29 mouse cellular contexts compared by ENCODE assay signal in the genomic region with DNA sequence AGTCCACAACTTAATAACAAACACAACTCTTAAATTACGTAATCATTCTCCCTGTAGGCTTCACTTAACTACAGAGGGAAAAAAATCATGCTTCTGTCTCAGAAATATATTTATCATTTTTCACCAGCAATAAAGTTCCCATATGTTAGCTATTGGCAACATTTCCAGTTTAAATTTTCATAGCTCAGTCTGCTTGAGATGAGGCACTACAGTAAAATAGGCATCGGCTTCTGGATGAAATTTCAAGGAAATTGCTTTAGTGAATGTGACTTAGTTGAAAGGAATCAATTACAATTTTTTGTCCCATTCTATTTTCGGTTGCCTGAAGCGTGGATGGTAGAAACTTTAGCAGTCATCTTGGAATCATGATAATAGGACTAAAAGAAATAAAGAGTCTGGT.
DNase-seq lines count a peak whose midpoint lies in the region; ATAC-seq and TF ChIP-seq lines count a peak whose summit lies in the region.
"Had no signal": no experiment of that assay in that cellular context is flagged by ENCODE, and none has a peak within 500 bp of the region (broad histone marks: within the 10 kb centered on the region; RNA-seq: fewer than 3 reads in every experiment).

No protein-coding gene starts in this region.

- no peaks in the 10 kb centered on the region for H3K4me1 ChIP-seq in forebrain, embryonic 16.5 days (replicated peaks; ENCODE audit: control insufficient read depth, insufficient read depth, low read length)
- no peaks in the 10 kb centered on the region for H3K4me1 ChIP-seq in forebrain, embryonic 15.5 days
- no peaks in the 10 kb centered on the region for H3K4me1 ChIP-seq in stomach, postnatal 0 days (replicated peaks; ENCODE audit: control insufficient read depth, insufficient read depth)
- H3K4me1 ChIP-seq: embryonic facial prominence, embryonic 13.5 days; forebrain, embryonic 12.5 days; heart, embryonic 12.5 days; heart, embryonic 15.5 days; hindbrain, embryonic 10.5 days; hindbrain, embryonic 13.5 days; intestine, embryonic 15.5 days had no signal

- no peaks in the 10 kb centered on the region for H3K27me3 ChIP-seq in forebrain, embryonic 16.5 days (replicated peaks; ENCODE audit: control insufficient read depth, insufficient read depth, low read length)
- H3K27me3 ChIP-seq in forebrain, embryonic 15.5 days, result no peaks in the 10 kb centered on the region
- H3K27me3 ChIP-seq in stomach, postnatal 0 days (ENCODE audit: control insufficient read depth, insufficient read depth, low read length), result no peaks in the 10 kb centered on the region
- H3K27me3 ChIP-seq: embryonic facial prominence, embryonic 13.5 days; forebrain, embryonic 12.5 days; heart, embryonic 12.5 days; heart, embryonic 15.5 days; hindbrain, embryonic 13.5 days; intestine, embryonic 15.5 days had no signal

- 72% methylated on average over 4 of the region's 4 CpGs for WGBS in forebrain, embryonic 16.5 days
- WGBS in forebrain, embryonic 15.5 days, result 84% methylated on average over 4 of the region's 4 CpGs
- WGBS in stomach, postnatal 0 days, result 77% methylated on average over 4 of the region's 4 CpGs

- no peak for TF ChIP-seq POLR2A in brain, embryonic 14.5 days (IDR thresholded peaks at IDR 0.05; ENCODE audit: borderline replicate concordance, extremely low read depth, insufficient read depth, insufficient read length, poor library complexity, severe bottlenecking)

- TF ChIP-seq EP300 in stomach, postnatal 0 days (optimal IDR thresholded peaks at IDR 0.05), result no peak

- H3K9me3 ChIP-seq in forebrain, embryonic 16.5 days (ENCODE audit: control insufficient read depth, low read length), result no peaks in the 10 kb centered on the region
- no peaks in the 10 kb centered on the region for H3K9me3 ChIP-seq in forebrain, embryonic 15.5 days
- no peaks in the 10 kb centered on the region for H3K9me3 ChIP-seq in stomach, postnatal 0 days (ENCODE audit: control insufficient read depth, low read length)
- H3K9me3 ChIP-seq: embryonic facial prominence, embryonic 13.5 days; forebrain, embryonic 12.5 days; heart, embryonic 12.5 days; heart, embryonic 15.5 days; hindbrain, embryonic 10.5 days; hindbrain, embryonic 13.5 days; intestine, embryonic 15.5 days had no signal

- no peak for TF ChIP-seq CTCF in brain, embryonic 14.5 days (IDR thresholded peaks at IDR 0.05; ENCODE audit: borderline replicate concordance, extremely low read depth, insufficient read depth, insufficient read length)
- TF ChIP-seq CTCF in stomach, postnatal 0 days (IDR thresholded peaks at IDR 0.05; ENCODE audit: low read depth), result no peak

- H3K36me3 ChIP-seq in forebrain, embryonic 16.5 days (ENCODE audit: control insufficient read depth, insufficient read depth), result no peaks in the 10 kb centered on the region
- no peaks in the 10 kb centered on the region for H3K36me3 ChIP-seq in forebrain, embryonic 15.5 days
- no peaks in the 10 kb centered on the region for H3K36me3 ChIP-seq in stomach, postnatal 0 days (ENCODE audit: control insufficient read depth, insufficient read depth, low read length)
- H3K36me3 ChIP-seq: embryonic facial prominence, embryonic 13.5 days; forebrain, embryonic 12.5 days; heart, embryonic 12.5 days; heart, embryonic 15.5 days; hindbrain, embryonic 10.5 days; hindbrain, embryonic 13.5 days; intestine, embryonic 15.5 days had no signal

- no peak overlapping the region for H3K4me3 ChIP-seq in forebrain, embryonic 16.5 days (replicated peaks; ENCODE audit: low read length)
- no peak overlapping the region for H3K4me3 ChIP-seq in forebrain, embryonic 15.5 days
- H3K4me3 ChIP-seq in stomach, postnatal 0 days (ENCODE audit: low read depth, low read length), result no peak overlapping the region
- H3K4me3 ChIP-seq: embryonic facial prominence, embryonic 13.5 days; forebrain, embryonic 12.5 days; gastrocnemius, adult 2 months; heart, embryonic 12.5 days; heart, embryonic 15.5 days; hindbrain, embryonic 10.5 days; hindbrain, embryonic 13.5 days; intestine, embryonic 15.5 days had no signal

- DNase-seq in frontal cortex, adult 2 months (ENCODE audit: extremely low spot score in 1 of 2, low spot score in 1 of 2), result peak; percentile 11 to 44
- no peak for DNase-seq in frontal cortex, postnatal 10 days (ENCODE audit: low spot score in 2 of 2)
- DNase-seq in brain, adult 2 months (ENCODE audit: low read depth, low spot score), result peak; percentile 66
- DNase-seq in brain, embryonic 14.5 days (ENCODE audit: low read depth), result peak; percentile 20
- no peak for DNase-seq in stomach, postnatal 0 days (ENCODE audit: low spot score)
- DNase-seq in ovary, adult 18-20 months (ENCODE audit: low spot score), result no peak
- DNase-seq: adrenal gland, adult 2 months; adrenal gland, postnatal 14 days; cerebellum, adult 11 months; cerebellum, adult 2 months; cerebellum, adult 9-11 months; cerebellum, postnatal 25 days; gastrocnemius, adult 2 months; gastrocnemius, postnatal 14 days; heart, adult 11 months; heart, postnatal 10 days; heart, postnatal 36 days; kidney, adult 11 months had no signal

- H3K9ac ChIP-seq in forebrain, embryonic 16.5 days (replicated peaks; ENCODE audit: low read depth, low read length), result no peak overlapping the region
- no peak overlapping the region for H3K9ac ChIP-seq in forebrain, embryonic 15.5 days (replicated peaks)
- no peak overlapping the region for H3K9ac ChIP-seq in stomach, postnatal 0 days (ENCODE audit: low read length)
- H3K9ac ChIP-seq: embryonic facial prominence, embryonic 13.5 days; forebrain, embryonic 12.5 days; heart, embryonic 12.5 days; heart, embryonic 15.5 days; hindbrain, embryonic 13.5 days; intestine, embryonic 15.5 days had no signal

- H3K27ac ChIP-seq in forebrain, embryonic 16.5 days (ENCODE audit: low read length), result no peak overlapping the region
- H3K27ac ChIP-seq in forebrain, embryonic 15.5 days (replicated peaks), result no peak overlapping the region
- no peak overlapping the region for H3K27ac ChIP-seq in stomach, postnatal 0 days (replicated peaks)
- H3K27ac ChIP-seq: embryonic facial prominence, embryonic 13.5 days; forebrain, embryonic 12.5 days; gastrocnemius, adult 2 months; heart, embryonic 15.5 days; hindbrain, embryonic 10.5 days; hindbrain, embryonic 13.5 days; intestine, embryonic 15.5 days had no signal

- H3K4me2 ChIP-seq in forebrain, embryonic 16.5 days (ENCODE audit: low read length), result no peak overlapping the region
- no peak overlapping the region for H3K4me2 ChIP-seq in forebrain, embryonic 15.5 days (replicated peaks)
- H3K4me2 ChIP-seq in stomach, postnatal 0 days (replicated peaks; ENCODE audit: low read depth), result no peak overlapping the region
- H3K4me2 ChIP-seq: embryonic facial prominence, embryonic 13.5 days; forebrain, embryonic 12.5 days; heart, embryonic 12.5 days; heart, embryonic 15.5 days; hindbrain, embryonic 13.5 days; intestine, embryonic 15.5 days had no signal

- peak; percentile 66 for ATAC-seq in forebrain, embryonic 16.5 days
- no peak for ATAC-seq in forebrain, embryonic 15.5 days (replicated peaks)
- ATAC-seq in stomach, postnatal 0 days (ENCODE audit: low FRiP score, low TSS enrichment), result no peak
- ATAC-seq: CD4-positive, CD25-positive, alpha-beta regulatory T cell, adult 4 months; hindbrain, embryonic 16.5 days; intestine, embryonic 15.5 days had no signal

Comparison
In these comparisons a context has a peak if more than half of its experiments do, and no peak if none do; other contexts are left out.
1. DNase-seq: peak in frontal cortex, adult 2 months (2 of 2), brain, adult 2 months (single experiment) and brain, embryonic 14.5 days (single experiment); none in frontal cortex, postnatal 10 days (0 of 2), stomach, postnatal 0 days (single experiment) and ovary, adult 18-20 months (single experiment).